Mouse (Mus musculus) lung, adult 2 months (tissue): ENCODE measurements around the gene Cxcr1.

Experiments used
- CTCF ChIP-seq: fragments of 200-500 bp; IDR thresholded peaks from 2 replicates; pipeline ENCODE4 v1.5.1; 2011; ENCODE audit warnings: mild to moderate bottlenecking, low read length, control low read depth; ENCODE audit not compliant: insufficient read depth
- POLR2A ChIP-seq: fragments of 200-500 bp; IDR thresholded peaks from 2 replicates; pipeline ENCODE4 v1.6.1; 2011; ENCODE audit warnings: low read depth, mild to moderate bottlenecking, control low read depth, low read length, borderline replicate concordance; ENCODE audit errors: extremely low read depth

DNA sequence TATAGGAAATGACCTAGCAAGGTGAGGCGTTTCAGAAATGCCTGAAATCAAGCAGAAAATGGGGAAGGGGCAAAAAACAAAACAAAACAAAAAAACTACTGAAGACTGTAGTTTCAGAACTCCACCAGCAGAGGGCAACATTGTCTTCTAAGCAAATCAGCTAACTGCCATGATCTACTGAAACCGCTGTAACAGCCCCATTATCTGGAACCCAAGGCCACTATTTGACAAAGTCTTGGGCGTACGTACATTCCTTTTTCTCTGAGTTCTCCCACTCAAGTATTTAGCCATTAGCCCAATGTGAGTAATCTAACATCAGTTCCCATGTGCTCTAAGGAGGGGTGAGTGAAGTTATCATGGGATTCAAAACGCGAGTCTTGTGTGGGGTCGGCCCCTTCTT lies 11.4 kb upstream of the Cxcr1 start:
- TF ChIP-seq CTCF (no peak), POLR2A (no peak)
